Mouse (Mus musculus) embryonic fibroblast, embryonic 13.5 days (primary cell): ENCODE measurements around the gene Hdac5.

Source experiments
- CTCF ChIP-seq: IDR thresholded peaks from 2 replicates; pipeline ENCODE4 v1.5.1; 2011; ENCODE audit warnings: mild to moderate bottlenecking, control low read depth, low read length, moderate library complexity, borderline replicate concordance; ENCODE audit not compliant: insufficient read depth
- POLR2A ChIP-seq: IDR thresholded peaks from 2 replicates; pipeline ENCODE4 v1.6.1; 2011; ENCODE audit warnings: low read depth, mild to moderate bottlenecking, control low read depth, low read length, moderate library complexity

GRCm38 (mm10) chr11:102265816-102266215 lies 35.9 kb upstream of the Hdac5 start:
- TF ChIP-seq CTCF: no peak
- TF ChIP-seq POLR2A: no peak
